17 mouse cellular contexts compared by ENCODE assay signal in the genomic region with DNA sequence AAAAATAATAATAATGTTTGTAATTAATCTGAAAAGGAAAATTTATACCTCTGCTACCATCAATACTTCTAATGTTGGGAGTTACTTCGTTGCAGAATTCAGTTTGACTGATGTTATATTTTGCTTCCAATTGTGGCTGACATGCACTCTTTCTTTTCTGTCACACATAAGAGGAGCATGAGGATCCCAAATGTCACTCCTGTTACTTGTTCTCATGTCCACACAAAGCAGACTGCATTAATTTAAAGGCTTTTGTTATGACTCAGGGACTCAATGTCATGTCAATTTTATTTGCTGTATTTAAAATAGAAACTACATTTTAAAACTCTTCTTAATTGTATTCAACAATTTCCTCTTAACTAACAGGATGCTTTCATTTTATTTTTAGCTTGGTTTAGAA.
DNase-seq lines count a peak whose midpoint lies in the region; ATAC-seq lines count a peak whose summit lies in the region.
"Had no signal": no experiment of that assay in that cellular context is flagged by ENCODE, and none has a peak within 500 bp of the region (broad histone marks: within the 10 kb centered on the region; RNA-seq: fewer than 3 reads in every experiment).

No protein-coding gene starts in this region.

- ATAC-seq in hindbrain, embryonic 11.5 days (ENCODE audit: low FRiP score), result peak; percentile 48; the same call in 1 of the 2 replicates
- ATAC-seq in midbrain, embryonic 12.5 days (ENCODE audit: low FRiP score, low read depth), result peak; percentile 62; the same call in 1 of the 2 replicates
- ATAC-seq in midbrain, embryonic 15.5 days (replicated peaks), result no peak
- no peak for ATAC-seq in liver, embryonic 11.5 days (replicated peaks; ENCODE audit: low FRiP score)
- ATAC-seq: forebrain, embryonic 13.5 days; forebrain, embryonic 15.5 days; forebrain, postnatal 0 days had no signal

- no peak for DNase-seq in hindbrain, embryonic 11.5 days (ENCODE audit: low spot score)
- DNase-seq in hindbrain, embryonic 10.5 days (ENCODE audit: low spot score), result no peak
- no peak for DNase-seq in liver, embryonic 11.5 days (ENCODE audit: low spot score)
- DNase-seq: adrenal gland, adult 2 months; adrenal gland, postnatal 10 days; adrenal gland, postnatal 25 days; cerebellum, adult 11-12 months; cerebellum, adult 2 months; cerebellum, adult 9-10 months; cerebellum, postnatal 10 days; cerebellum, postnatal 25 days; forebrain, postnatal 0 days had no signal

- H3K9me3 ChIP-seq in hindbrain, embryonic 11.5 days (ENCODE audit: control insufficient read depth, low read length), result no peaks in the 10 kb centered on the region
- no peaks in the 10 kb centered on the region for H3K9me3 ChIP-seq in hindbrain, embryonic 10.5 days
- no peaks in the 10 kb centered on the region for H3K9me3 ChIP-seq in midbrain, embryonic 12.5 days
- H3K9me3 ChIP-seq in midbrain, embryonic 15.5 days, result no peaks in the 10 kb centered on the region
- H3K9me3 ChIP-seq in liver, embryonic 11.5 days (ENCODE audit: control insufficient read depth, low read length), result no peaks in the 10 kb centered on the region
- H3K9me3 ChIP-seq: embryonic facial prominence, embryonic 13.5 days; forebrain, embryonic 13.5 days; forebrain, embryonic 15.5 days had no signal

- H3K27ac ChIP-seq in hindbrain, embryonic 11.5 days (ENCODE audit: low read depth, low read length), result no peak overlapping the region
- H3K27ac ChIP-seq in hindbrain, embryonic 10.5 days, result no peak overlapping the region
- H3K27ac ChIP-seq in midbrain, embryonic 12.5 days (replicated peaks), result no peak overlapping the region
- H3K27ac ChIP-seq in midbrain, embryonic 15.5 days, result no peak overlapping the region
- no peak overlapping the region for H3K27ac ChIP-seq in liver, embryonic 11.5 days (ENCODE audit: low read depth, low read length)
- H3K27ac ChIP-seq: embryonic facial prominence, embryonic 13.5 days; forebrain, embryonic 13.5 days; forebrain, embryonic 15.5 days had no signal

- no peak overlapping the region for H3K4me3 ChIP-seq in hindbrain, embryonic 11.5 days (ENCODE audit: low read depth, low read length)
- H3K4me3 ChIP-seq in hindbrain, embryonic 10.5 days, result no peak overlapping the region
- H3K4me3 ChIP-seq in midbrain, embryonic 12.5 days, result no peak overlapping the region
- no peak overlapping the region for H3K4me3 ChIP-seq in midbrain, embryonic 15.5 days
- no peak overlapping the region for H3K4me3 ChIP-seq in liver, embryonic 11.5 days (ENCODE audit: low read depth, low read length)
- H3K4me3 ChIP-seq: embryonic facial prominence, embryonic 13.5 days; forebrain, embryonic 13.5 days; forebrain, embryonic 15.5 days had no signal

- no peaks in the 10 kb centered on the region for H3K36me3 ChIP-seq in hindbrain, embryonic 11.5 days (ENCODE audit: control insufficient read depth, insufficient read depth, low read length)
- no peaks in the 10 kb centered on the region for H3K36me3 ChIP-seq in hindbrain, embryonic 10.5 days
- no peaks in the 10 kb centered on the region for H3K36me3 ChIP-seq in midbrain, embryonic 12.5 days
- H3K36me3 ChIP-seq in midbrain, embryonic 15.5 days (replicated peaks), result no peaks in the 10 kb centered on the region
- no peaks in the 10 kb centered on the region for H3K36me3 ChIP-seq in liver, embryonic 11.5 days (ENCODE audit: control insufficient read depth, insufficient read depth, low read length)
- H3K36me3 ChIP-seq: embryonic facial prominence, embryonic 13.5 days; forebrain, embryonic 15.5 days had no signal

- no peaks in the 10 kb centered on the region for H3K27me3 ChIP-seq in hindbrain, embryonic 11.5 days (ENCODE audit: control insufficient read depth, insufficient read depth, low read length)
- H3K27me3 ChIP-seq in hindbrain, embryonic 10.5 days (ENCODE audit: insufficient read depth, poor library complexity, severe bottlenecking), result no peaks in the 10 kb centered on the region
- H3K27me3 ChIP-seq in midbrain, embryonic 12.5 days, result no peaks in the 10 kb centered on the region
- H3K27me3 ChIP-seq in midbrain, embryonic 15.5 days (replicated peaks), result no peaks in the 10 kb centered on the region
- no peaks in the 10 kb centered on the region for H3K27me3 ChIP-seq in liver, embryonic 11.5 days (replicated peaks; ENCODE audit: control insufficient read depth, insufficient read depth, low read length)
- H3K27me3 ChIP-seq: embryonic facial prominence, embryonic 13.5 days; forebrain, embryonic 13.5 days; forebrain, embryonic 15.5 days had no signal

- H3K4me1 ChIP-seq in hindbrain, embryonic 11.5 days (replicated peaks; ENCODE audit: control insufficient read depth, insufficient read depth, low read length), result no peaks in the 10 kb centered on the region
- H3K4me1 ChIP-seq in hindbrain, embryonic 10.5 days (replicated peaks), result no peaks in the 10 kb centered on the region
- no peaks in the 10 kb centered on the region for H3K4me1 ChIP-seq in midbrain, embryonic 12.5 days
- no peaks in the 10 kb centered on the region for H3K4me1 ChIP-seq in midbrain, embryonic 15.5 days
- no peaks in the 10 kb centered on the region for H3K4me1 ChIP-seq in liver, embryonic 11.5 days (replicated peaks; ENCODE audit: control insufficient read depth, insufficient read depth, low read length)
- H3K4me1 ChIP-seq: embryonic facial prominence, embryonic 13.5 days; forebrain, embryonic 13.5 days; forebrain, embryonic 15.5 days had no signal

- no peak overlapping the region for H3K4me2 ChIP-seq in hindbrain, embryonic 11.5 days (replicated peaks; ENCODE audit: low read depth, low read length)
- H3K4me2 ChIP-seq in midbrain, embryonic 12.5 days (replicated peaks), result no peak overlapping the region
- no peak overlapping the region for H3K4me2 ChIP-seq in midbrain, embryonic 15.5 days
- no peak overlapping the region for H3K4me2 ChIP-seq in liver, embryonic 11.5 days
- H3K4me2 ChIP-seq: embryonic facial prominence, embryonic 13.5 days; forebrain, embryonic 13.5 days; forebrain, embryonic 15.5 days had no signal

- 38% methylated on average over 1 of the region's 1 CpGs for WGBS in hindbrain, embryonic 11.5 days
- 57% methylated on average over 1 of the region's 1 CpGs for WGBS in hindbrain, embryonic 10.5 days
- 60% methylated on average over 1 of the region's 1 CpGs for WGBS in midbrain, embryonic 12.5 days
- WGBS in midbrain, embryonic 15.5 days, result 33% methylated on average over 1 of the region's 1 CpGs
- 74% methylated on average over 1 of the region's 1 CpGs for WGBS in liver, embryonic 11.5 days

- no peak overlapping the region for H3K9ac ChIP-seq in hindbrain, embryonic 11.5 days (ENCODE audit: low read depth, low read length)
- no peak overlapping the region for H3K9ac ChIP-seq in midbrain, embryonic 12.5 days (replicated peaks)
- no peak overlapping the region for H3K9ac ChIP-seq in midbrain, embryonic 15.5 days
- no peak overlapping the region for H3K9ac ChIP-seq in liver, embryonic 11.5 days (ENCODE audit: low read depth, low read length)
- H3K9ac ChIP-seq: embryonic facial prominence, embryonic 13.5 days; forebrain, embryonic 13.5 days; forebrain, embryonic 15.5 days; forebrain, postnatal 0 days had no signal

Comparison
In these comparisons a context has a peak if more than half of its experiments do, and no peak if none do; other contexts are left out.
1. ATAC-seq: peak in hindbrain, embryonic 11.5 days (single experiment) and midbrain, embryonic 12.5 days (single experiment); none in midbrain, embryonic 15.5 days (single experiment) and liver, embryonic 11.5 days (single experiment).